Mouse (Mus musculus) heart, adult 2 months (tissue): ENCODE data around the gene Map4k4.

Experiments used
- CTCF ChIP-seq: fragments of 200-600 bp; IDR thresholded peaks from 2 replicates; pipeline ENCODE4 v1.8.1; 2022; ENCODE audit warnings: antibody characterized with exemption, mild to moderate bottlenecking, moderate library complexity
- EP300 ChIP-seq: fragments of 200-500 bp; IDR thresholded peaks from 2 replicates; pipeline ENCODE4 v1.6.1; 2011; ENCODE audit warnings: low read depth, low read length, control low read depth; ENCODE audit not compliant: insufficient read depth

- TF ChIP-seq CTCF (no peak), EP300 (no peak)
These were observed 45.7 kb downstream of the Map4k4 start for GRCm38 (mm10) chr1:39946391-39946790.
